Mouse (Mus musculus) yolk sac, embryonic 10.5 days (tissue): Measurements from ENCODE around the gene Vwa3b.

ENCODE experiments used
- DNase-seq: peaks from one replicate; pipeline ENCODE4 v3.0.0-alpha.2; 2017; ENCODE audit warnings: low spot score

The Vwa3b gene

GRCm38 (mm10) chr1:37011626-37012209 lies 14.7 kb upstream of the Vwa3b start:
- no peak for DNase-seq

DNA sequence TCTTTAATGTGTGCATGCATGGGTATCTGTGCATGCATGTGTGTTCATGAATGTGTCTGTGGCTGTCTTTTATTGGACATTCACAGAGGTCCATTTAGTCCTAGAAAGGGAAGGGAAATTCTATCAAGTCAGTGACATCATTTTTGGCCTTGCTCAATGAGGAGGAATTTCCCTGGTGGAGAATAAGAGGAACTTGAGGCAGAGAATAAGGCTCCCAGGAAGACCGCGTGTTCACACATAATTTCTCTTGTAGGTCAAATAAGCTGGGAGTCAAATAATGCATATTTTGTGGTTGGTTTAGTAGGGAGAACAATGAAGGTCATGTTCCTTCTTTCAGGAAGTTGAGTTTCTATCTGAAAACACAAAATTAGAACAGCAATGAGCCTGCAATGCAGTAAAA lies 13.4 kb upstream of the Vwa3b start:
- no peak for DNase-seq

- peak; percentile 16 for DNase-seq
Measured at GRCm38 (mm10) chr1:37013687-37014086, 12.7 kb upstream of the Vwa3b start.

DNA sequence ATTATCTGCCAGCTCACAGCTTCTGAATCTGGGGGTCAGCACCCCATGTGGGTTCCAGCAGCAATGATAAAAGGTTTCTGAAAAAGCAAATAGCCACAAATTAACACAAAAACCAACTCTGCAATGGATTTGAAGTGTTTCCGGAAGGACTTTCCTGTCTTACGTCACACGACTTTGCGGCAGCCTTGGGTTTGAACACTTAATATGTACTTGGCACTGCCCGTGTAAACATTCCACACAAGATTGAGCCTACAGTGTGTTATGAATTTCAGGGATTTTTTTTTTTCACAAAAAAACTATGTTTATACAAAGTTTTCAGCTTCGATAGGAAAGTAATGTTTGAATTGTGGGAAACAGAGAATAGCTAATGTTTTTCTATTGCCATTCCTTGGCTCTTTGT lies 7.4 kb upstream of the Vwa3b start:
- DNase-seq = no peak

GRCm38 (mm10) chr1:37022704-37023103 lies 3.7 kb upstream of the Vwa3b start:
- DNase-seq = no peak

DNA sequence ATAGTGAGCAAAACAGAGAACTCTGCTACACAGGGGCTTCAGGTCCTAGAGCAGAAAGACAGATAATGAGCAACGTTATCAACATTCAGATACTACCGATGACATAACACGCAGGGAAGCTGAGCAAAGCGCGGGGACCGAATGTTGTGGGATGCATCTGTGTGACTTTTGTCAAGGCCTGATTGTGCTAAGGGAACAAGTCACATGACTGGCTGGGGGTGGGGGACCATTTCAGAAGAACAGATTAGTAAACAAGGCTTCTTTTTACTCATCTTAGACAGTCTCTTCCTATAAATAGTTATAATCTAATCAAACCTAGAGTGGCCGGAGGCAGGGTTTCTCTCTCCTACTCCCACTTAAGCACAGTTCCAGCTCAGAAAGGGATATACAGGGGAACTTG lies 1.7 kb upstream of the Vwa3b start:
- no peak for DNase-seq

GRCm38 (mm10) chr1:37025376-37025775 lies 1.0 kb upstream of the Vwa3b start:
- no peak for DNase-seq

- no peak for DNase-seq
Measured at GRCm38 (mm10) chr1:37026866-37027265, 470 bp downstream of the Vwa3b start.

- DNase-seq = no peak
Measured at GRCm38 (mm10) chr1:37028439-37029153, 2.2 kb downstream of the Vwa3b start.

DNA sequence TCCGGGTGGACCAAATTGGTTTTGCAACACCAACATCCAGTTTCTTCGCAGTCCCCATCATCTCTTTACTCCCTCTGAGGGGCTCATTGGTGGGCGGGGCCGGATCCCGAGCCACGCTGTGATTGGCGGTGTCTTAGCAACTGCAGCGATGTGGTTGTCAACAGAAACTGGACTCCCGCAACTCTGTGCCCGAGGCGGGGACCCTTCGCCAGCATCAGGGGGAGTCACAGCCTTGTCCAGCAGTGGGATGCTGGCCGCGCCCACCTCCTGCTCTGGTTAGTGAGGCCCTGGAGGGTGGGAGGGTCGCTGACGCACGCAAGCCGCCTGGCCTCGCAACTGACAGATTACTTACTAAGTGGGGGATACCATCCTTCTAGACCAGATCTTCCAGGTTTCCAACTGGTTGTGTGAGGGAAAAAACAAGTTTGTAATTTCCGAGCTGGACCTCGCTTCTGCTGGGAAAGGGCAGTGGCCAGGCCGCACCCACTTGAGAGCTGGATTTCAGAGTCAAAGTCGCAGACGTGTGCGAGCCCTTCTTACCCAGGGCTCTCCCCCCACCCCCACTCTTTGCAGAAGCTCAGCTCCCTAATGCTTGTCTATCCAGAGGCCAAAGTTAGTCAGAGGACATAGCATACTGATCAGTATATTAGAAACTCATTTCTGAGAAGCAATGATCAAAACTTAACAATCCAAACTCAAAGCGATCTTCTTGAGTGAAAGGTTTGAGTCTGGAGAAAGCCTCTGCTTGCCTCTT lies 2.9 kb downstream of the Vwa3b start:
- DNase-seq = peak; percentile 67

GRCm38 (mm10) chr1:37029942-37030341 lies 3.5 kb downstream of the Vwa3b start:
- DNase-seq = no peak

DNA sequence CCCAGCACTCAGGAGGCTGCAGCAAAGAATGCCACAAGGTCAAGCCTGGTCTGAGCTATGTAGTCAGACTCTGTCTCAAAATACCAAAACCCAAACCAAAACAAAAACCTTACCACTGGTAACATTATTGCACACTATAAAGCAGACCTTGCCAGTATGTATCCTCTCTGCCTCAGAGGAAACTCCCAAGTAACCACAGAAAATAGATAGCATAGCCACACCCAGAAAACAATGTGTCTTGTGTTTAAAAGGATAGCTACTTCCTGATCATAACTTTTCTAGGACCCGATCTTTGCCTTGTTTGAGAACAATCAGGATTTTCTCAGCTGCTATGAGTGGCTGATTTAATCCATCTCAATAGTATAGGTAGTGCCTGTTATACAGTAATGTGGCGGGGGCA lies 4.3 kb downstream of the Vwa3b start:
- no peak for DNase-seq

DNA sequence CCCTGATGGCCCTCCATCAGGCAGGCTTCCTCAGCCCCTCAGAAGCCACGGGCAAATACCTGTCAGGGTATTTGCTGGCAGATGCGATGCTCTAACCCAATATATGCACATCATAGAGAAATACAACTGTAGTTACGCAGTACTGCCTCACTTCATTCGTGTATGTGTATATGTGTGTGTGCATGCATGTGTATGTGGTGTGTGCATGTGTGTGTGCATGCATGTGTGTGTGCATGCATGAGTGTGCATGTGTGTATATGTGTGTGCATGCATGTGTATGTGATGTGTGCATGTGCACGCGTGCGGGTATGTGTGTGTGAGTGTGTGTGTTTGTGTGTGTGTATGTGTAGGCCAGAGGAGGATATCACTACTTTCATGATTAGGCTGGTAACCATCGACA lies 9.5 kb downstream of the Vwa3b start:
- no peak for DNase-seq

DNA sequence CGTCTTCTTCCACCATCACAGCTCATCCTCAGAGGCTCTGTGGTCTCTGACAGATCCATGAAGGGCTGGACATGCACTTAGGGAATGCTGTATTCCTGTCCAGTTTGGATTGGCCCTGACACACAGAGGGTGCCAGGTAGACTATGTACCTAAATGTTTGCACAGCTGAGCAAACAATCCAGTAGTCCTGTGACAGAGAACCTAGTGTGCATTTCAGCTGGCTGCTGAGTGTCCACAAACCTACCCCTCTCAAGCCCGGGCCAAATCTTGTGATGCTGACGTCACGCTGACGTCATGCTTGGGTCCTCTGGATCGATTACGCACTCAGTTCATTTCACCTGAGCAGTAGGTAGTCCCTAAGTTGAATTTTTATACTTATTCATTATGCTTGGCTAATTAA lies 14.7 kb downstream of the Vwa3b start:
- peak; percentile 71 for DNase-seq

DNA sequence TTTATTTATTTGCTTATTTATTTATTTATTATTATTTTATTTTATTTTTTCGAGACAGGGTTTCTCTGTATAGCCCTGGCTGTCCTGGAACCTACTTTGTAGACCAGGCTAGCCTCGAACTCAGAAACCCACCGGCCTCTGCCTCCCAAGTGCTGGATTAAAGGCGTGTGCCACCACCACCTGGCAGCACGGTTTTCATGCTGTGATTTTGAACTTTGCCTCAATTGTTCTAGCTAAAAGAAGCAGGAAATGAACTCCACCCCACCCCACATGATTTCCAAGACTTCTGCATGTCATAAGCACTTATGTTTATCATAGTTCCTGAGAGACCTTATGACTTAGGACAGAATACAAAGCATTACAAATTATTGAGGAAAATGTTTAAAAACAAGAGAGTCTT lies 15.5 kb downstream of the Vwa3b start:
- no peak for DNase-seq

GRCm38 (mm10) chr1:37042769-37043168 lies 16.4 kb downstream of the Vwa3b start:
- no peak for DNase-seq

DNA sequence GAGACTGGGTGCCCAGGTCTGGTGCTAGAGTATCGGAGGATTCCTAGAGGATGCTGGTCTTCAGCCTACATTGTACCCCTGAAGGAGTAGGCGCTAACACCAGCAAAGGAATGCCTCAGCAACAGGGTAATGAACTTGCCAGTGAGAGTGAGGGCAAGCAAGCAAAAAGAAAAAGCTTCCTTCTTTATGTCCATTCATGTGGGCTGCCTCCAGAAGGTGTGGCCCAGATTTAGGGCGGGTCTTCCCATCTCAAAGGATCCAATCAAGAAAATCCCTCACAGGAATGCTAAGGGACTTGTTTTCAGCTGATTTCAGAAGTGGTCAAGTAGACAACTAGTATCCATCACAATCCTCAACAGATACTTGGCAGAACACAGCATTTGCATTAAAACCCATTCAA lies 16.8 kb downstream of the Vwa3b start:
- DNase-seq = no peak

DNA sequence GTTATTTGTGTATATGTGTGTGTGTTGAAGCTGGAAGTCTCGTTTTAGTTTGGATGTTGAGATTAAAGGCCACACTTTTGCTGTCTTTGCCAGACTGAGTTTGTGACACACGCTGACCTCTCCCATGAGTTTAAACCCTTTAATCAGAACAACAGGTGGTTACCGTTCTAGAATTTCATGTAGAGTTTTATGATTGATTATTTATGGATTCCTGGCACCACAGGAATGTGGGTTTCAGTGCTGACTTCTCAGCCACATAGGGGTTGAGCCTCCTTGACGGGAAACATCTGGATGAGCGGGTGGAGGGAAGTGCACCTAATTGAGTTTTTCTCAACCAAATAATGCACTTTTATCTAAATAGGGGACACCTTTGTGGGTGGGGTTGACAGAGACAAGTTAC lies 19.1 kb downstream of the Vwa3b start:
- DNase-seq = no peak

DNA sequence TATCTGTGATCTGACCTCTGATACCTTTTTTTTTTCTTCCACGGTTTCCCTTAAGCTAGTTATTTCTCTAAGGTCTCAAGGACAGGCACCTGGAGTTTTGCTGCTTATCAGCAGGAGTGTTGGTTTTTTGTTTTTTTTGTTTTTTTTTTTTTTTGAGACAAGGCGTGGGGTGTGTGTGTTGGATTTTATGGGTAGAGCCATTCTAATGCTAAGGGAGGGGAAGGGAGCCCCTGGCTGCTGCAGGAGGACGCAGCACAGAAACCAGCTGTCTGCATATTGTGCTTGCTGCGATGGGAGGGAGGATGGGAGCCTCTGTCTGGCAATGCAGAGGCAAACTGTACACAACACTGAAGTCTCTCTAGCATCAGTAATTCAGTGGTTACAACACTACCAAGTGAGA lies 22.8 kb downstream of the Vwa3b start:
- DNase-seq = no peak

DNA sequence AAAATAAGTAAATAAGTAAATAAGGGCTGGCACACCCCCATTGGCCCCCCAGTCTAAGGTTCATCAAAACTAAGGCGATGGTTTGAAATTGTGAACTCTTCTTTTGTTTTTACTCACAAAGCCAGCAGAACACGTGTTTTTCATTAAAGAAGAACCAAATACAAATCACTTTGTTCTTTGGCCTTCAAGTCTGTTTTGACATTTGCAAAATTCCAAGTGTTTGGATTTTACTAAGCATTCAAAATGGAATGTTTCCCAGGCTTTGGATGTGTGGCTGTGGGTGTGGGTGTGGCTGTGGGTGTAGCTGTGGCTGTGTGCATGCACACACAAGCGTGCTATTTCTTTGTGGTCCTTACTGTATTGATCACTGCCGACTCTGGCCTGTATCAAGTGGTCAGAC lies 27.3 kb downstream of the Vwa3b start:
- DNase-seq = no peak

- no peak for DNase-seq
Measured at GRCm38 (mm10) chr1:37056831-37057561, 30.6 kb downstream of the Vwa3b start.

DNA sequence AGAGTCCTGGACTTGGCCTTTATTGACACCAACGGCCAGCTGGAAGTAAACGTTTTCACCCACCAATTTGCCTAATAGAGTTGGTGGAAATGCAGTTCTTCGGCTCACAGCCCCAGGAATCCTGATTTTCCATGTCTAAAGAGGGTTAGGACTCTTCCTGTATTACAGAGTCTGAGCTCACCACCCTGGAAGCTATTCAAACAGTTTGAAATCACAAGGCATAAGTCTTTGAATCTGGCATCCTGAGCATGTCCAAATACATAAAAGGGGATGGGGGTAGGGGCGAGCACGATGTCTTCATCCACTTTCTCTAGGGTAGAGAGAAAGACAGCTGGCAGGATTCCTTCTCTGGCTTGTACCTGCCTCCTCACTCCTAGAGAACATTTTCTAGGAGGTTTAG lies 34.5 kb downstream of the Vwa3b start:
- no peak for DNase-seq

DNA sequence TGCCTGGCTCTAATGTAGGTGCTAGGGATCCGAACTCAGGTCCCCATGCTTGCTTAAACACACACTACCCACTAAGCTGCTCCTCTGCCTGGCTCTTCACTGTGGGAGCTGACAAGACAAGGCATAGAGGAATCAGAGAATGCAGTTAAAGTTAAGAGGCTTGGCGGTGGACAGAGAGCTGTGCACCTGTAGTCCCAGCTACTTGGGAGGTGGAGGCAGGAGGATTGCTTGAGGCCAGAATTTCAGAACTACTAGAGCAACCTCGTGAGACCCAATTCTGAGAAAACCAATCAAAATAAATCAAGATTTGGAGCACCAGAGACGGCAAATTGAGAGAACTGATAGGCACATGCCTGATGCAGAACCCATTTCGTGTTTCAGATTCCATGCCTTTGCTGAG lies 36.7 kb downstream of the Vwa3b start:
- DNase-seq = no peak
